Mouse (Mus musculus) limb, embryonic 11.5 days (tissue): ENCODE data around the gene Prune2. TPM values are rescaled to one million over a fixed set of nuclear protein-coding genes. Genes with fewer than 3 reads are reported as not detected.

Experiments
- ATAC-seq: fragments of 200-750 bp; cut with Nextera tagmentation; 2 replicates; pipeline ENCODE4 v1.8.0; 2017; ENCODE audit warnings: low read depth; ENCODE audit not compliant: insufficient number of reproducible peaks, low FRiP score, low TSS enrichment
- DNase-seq: peaks from one replicate; pipeline ENCODE4 v3.0.0-alpha.2; 2015; ENCODE audit warnings: low spot score
- H3K27ac ChIP-seq: fragments of 300-500 bp; sonication (generic); replicated peaks from 2 replicates; pipeline ENCODE4 v1.5.1; 2014; ENCODE audit warnings: low read depth, mild to moderate bottlenecking, low read length
- H3K27me3 ChIP-seq: fragments of 300-500 bp; sonication (generic); 2 replicates; pipeline ENCODE4 v1.6.1; 2014; ENCODE audit warnings: mild to moderate bottlenecking, low read length, mixed read lengths; ENCODE audit not compliant: control insufficient read depth, insufficient read depth
- H3K36me3 ChIP-seq: fragments of 300-500 bp; sonication (generic); 2 replicates; pipeline ENCODE4 v1.6.1; 2014; ENCODE audit warnings: mild to moderate bottlenecking, low read length, moderate library complexity, mixed read lengths; ENCODE audit not compliant: control insufficient read depth, insufficient read depth
- H3K4me1 ChIP-seq: fragments of 300-500 bp; sonication (generic); 2 replicates; pipeline ENCODE4 v1.6.1; 2014; ENCODE audit warnings: low read length, mixed read lengths; ENCODE audit not compliant: control insufficient read depth, insufficient read depth
- H3K4me2 ChIP-seq: fragments of 300-500 bp; sonication (generic); 2 replicates; pipeline ENCODE4 v1.6.1; 2014; ENCODE audit warnings: low read depth, mild to moderate bottlenecking, moderate library complexity; ENCODE audit not compliant: severe bottlenecking
- H3K4me3 ChIP-seq: fragments of 300-500 bp; sonication (generic); 2 replicates; pipeline ENCODE4 v1.5.1; 2014; ENCODE audit warnings: low read depth, low read length
- H3K9ac ChIP-seq: fragments of 300-500 bp; sonication (generic); 2 replicates; pipeline ENCODE4 v1.6.1; 2014; ENCODE audit warnings: mild to moderate bottlenecking, low read length
- H3K9me3 ChIP-seq: fragments of 300-500 bp; sonication (generic); 2 replicates; pipeline ENCODE4 v1.6.1; 2016; ENCODE audit warnings: low read length; ENCODE audit not compliant: control insufficient read depth
- WGBS: fragments of 180-500 bp; shearing (Covaris S2); extraction: QIAGEN DNeasy Blood & Tissue Kit; methylation state at CpG from one replicate; pipeline ENCODE4 v1.1.7; 2014; 5-methylcytosine and 5-hydroxymethylcytosine counted together
- polyA plus RNA-seq: library from polyadenylated mRNA; unstranded; fragments of >200 nt; fragmentation: Nextera tagmentation; extraction: Ambion mirVana; gene quantifications from 2 replicates; pipeline ENCODE4 v1.2.1, GENCODE M21; 2014

Gene Prune2
- polyA plus RNA-seq, 1 experiment from 2014 or later = 0.55 TPM

DNA sequence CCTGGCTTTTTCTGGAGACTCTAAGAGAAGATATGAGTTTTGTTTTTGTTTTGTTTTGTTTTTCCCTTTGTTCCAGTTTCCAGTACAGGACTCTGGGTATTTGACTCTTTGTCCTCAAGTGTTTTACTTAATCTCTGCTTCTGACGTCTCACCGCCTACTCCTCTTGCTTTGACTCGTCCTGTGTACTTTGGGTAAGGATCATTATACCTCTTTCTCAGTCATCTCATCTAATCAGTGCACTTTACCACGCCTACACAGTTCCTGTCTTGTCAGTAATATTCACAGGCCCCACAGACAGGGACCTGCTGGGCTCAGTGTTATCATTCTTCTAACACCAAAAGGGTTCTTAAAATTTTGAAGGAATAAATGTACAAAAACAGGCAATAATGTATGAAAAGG is 312.8 kb downstream of the Prune2 start:
- no peak for DNase-seq
- Histone ChIP-seq H3K9ac (no peak overlapping the region), H3K36me3 (no peaks in the 10 kb centered on the region), H3K4me1 (0 out of 2 replicates have a peak, but pooled peaks cover 4% of the 10 kb centered on the region), H3K4me3 (no peak overlapping the region), H3K27ac (no peak overlapping the region), H3K27me3 (no peaks in the 10 kb centered on the region), H3K9me3 (no peaks in the 10 kb centered on the region), H3K4me2 (no peak overlapping the region)
- 82% methylated on average over 4 of the region's 4 CpGs for WGBS
- no peak for ATAC-seq

DNA sequence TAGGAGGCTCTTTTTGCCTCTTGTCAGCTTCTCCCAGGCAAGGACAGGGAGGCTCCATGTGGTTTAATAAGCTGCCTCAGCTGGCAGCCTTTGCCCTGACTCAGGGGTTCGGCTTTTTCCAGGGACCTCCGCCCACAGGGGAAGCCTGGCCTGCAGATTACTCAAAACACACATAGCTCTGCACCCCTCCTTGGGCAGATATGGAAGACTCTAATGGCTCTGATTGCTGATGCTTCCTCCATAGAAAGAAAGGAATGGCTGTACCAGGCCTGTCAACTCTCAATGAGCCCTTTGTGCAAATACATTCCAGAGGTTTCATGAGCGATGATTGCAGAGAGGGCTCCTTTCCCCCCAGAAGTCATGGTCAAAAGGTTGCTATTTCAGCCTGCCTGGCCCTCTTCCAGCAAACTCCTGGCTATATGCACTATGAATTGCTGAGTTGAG is 315.3 kb downstream of the Prune2 start:
- Histone ChIP-seq H3K27ac (peak overlapping the region; percentile 55; the same call in 1 of the 2 replicates), H3K36me3 (no peaks in the 10 kb centered on the region), H3K9me3 (no peaks in the 10 kb centered on the region), H3K4me3 (no peak overlapping the region), H3K4me2 (no peak overlapping the region), H3K4me1 (0 out of 2 replicates have a peak, but pooled peaks cover 4% of the 10 kb centered on the region), H3K27me3 (no peaks in the 10 kb centered on the region), H3K9ac (no peak overlapping the region)
- peak; percentile 39 for DNase-seq
- WGBS = 52% methylated on average over 3 of the region's 3 CpGs
- no peak for ATAC-seq

DNA sequence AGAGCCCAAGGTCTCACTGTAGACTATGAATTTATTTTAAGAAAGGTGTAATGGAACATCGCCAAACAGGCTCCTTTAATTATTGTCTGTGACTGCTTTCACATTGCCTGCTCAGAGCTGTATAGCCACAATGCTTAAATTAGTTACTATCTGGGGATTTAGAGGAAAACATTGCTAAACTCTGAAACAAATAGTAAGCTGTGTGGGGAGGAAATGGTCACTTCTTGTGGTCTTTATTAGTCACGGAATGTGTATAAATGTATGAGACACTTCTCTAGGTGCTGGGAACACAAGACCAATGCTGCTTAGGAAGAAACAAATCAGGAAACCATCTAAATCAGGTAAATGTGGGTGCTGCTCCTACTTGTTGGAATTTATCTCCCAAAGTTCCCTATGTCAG is 317.1 kb downstream of the Prune2 start:
- H3K9me3 ChIP-seq = no peaks in the 10 kb centered on the region
- no peak overlapping the region for H3K4me2 ChIP-seq
- DNase-seq (no peak), ATAC-seq (no peak)
- no peak overlapping the region for H3K27ac ChIP-seq
- H3K36me3 ChIP-seq = no peaks in the 10 kb centered on the region
- no peaks in the 10 kb centered on the region for H3K27me3 ChIP-seq
- 0 out of 2 replicates have a peak, but pooled peaks cover 4% of the 10 kb centered on the region for H3K4me1 ChIP-seq
- no peak overlapping the region for H3K4me3 ChIP-seq
- 87% methylated on average over 2 of the region's 2 CpGs for WGBS
- H3K9ac ChIP-seq = no peak overlapping the region

Other genes with a start within 250 kb of the Prune2 start
- 8.1 and 8.5 TPM in 2 replicates for gene Vps13a, start 175.2 kb upstream of the Prune2 start, polyA plus RNA-seq
- gene Foxb2, start 82.3 kb upstream of the Prune2 start, polyA plus RNA-seq = not detected in 2 replicates